In the genomic region with DNA sequence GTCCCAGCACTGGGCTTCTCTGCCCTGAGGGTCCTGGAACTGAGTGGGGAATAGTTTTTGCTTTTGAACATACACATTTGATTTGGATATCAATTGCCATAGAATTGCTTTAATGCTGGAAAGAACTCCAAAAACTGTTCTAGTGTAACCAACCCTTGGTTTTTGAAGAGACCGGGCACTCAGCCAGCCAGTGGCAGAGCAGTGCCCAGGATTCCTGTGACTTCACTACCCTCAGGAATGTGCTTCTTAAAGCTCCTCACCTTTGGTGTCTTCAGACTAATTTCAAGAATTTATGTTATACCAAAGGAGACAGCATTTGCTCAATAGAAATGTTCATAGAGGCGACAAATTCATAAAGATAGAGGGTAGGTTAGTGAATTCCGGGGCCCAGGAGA, we compare ENCODE assay signal across 9 mouse cellular contexts. TPM values are rescaled to one million over a fixed set of nuclear protein-coding genes. Genes with fewer than 3 reads are reported as not detected.
DNase-seq lines count a peak whose midpoint lies in the region; ATAC-seq lines count a peak whose summit lies in the region.
"Had no signal": no experiment of that assay in that cellular context is flagged by ENCODE, and none has a peak within 500 bp of the region (broad histone marks: within the 10 kb centered on the region; RNA-seq: fewer than 3 reads in every experiment).

No protein-coding gene starts in this region.

- peak; percentile 50 for DNase-seq in ovary, postnatal 36 days (ENCODE audit: low spot score)
- DNase-seq in ovary, postnatal 10 days (ENCODE audit: low spot score) = no peak
- DNase-seq in kidney, postnatal 14 days = peak; percentile 86
- no peak for DNase-seq in c-Kit-positive CD71-positive TER-119-positive erythroid progenitor cells, embryonic 14.5 days (ENCODE audit: low spot score)
- DNase-seq in gastrocnemius, postnatal 14 days = no peak
- no peak for DNase-seq in right cerebral cortex, adult 18-20 months

- H3K36me3 ChIP-seq in forebrain, embryonic 16.5 days (ENCODE audit: control insufficient read depth, insufficient read depth) = no peaks in the 10 kb centered on the region
- H3K36me3 ChIP-seq in neural tube, embryonic 13.5 days = no peaks in the 10 kb centered on the region
- H3K36me3 ChIP-seq: liver, embryonic 15.5 days had no signal

- 55% methylated on average over 3 of the region's 3 CpGs for whole genome bisulfite sequencing in forebrain, embryonic 16.5 days
- 80% methylated on average over 3 of the region's 3 CpGs for WGBS in neural tube, embryonic 13.5 days

- intact Hi-C loops in gastrocnemius, postnatal 14 days (cut with DNase I; ENCODE audit: low total_unique reads) = no loop called here

- H3K27me3 ChIP-seq in forebrain, embryonic 16.5 days (replicated peaks; ENCODE audit: control insufficient read depth, insufficient read depth, low read length) = no peaks in the 10 kb centered on the region
- no peaks in the 10 kb centered on the region for H3K27me3 ChIP-seq in neural tube, embryonic 13.5 days
- H3K27me3 ChIP-seq: liver, embryonic 15.5 days had no signal

- H3K4me1 ChIP-seq in forebrain, embryonic 16.5 days (replicated peaks; ENCODE audit: control insufficient read depth, insufficient read depth, low read length) = peaks cover 22% of the 10 kb centered on the region
- H3K4me1 ChIP-seq in neural tube, embryonic 13.5 days (replicated peaks) = peaks cover 42% of the 10 kb centered on the region

- no peak overlapping the region for H3K4me3 ChIP-seq in forebrain, embryonic 16.5 days (replicated peaks; ENCODE audit: low read length)
- H3K4me3 ChIP-seq in neural tube, embryonic 13.5 days = no peak overlapping the region
- H3K4me3 ChIP-seq: liver, embryonic 15.5 days had no signal

- peak overlapping the region; percentile 81 for H3K27ac ChIP-seq in forebrain, embryonic 16.5 days (ENCODE audit: low read length)
- peak overlapping the region; percentile 87 for H3K27ac ChIP-seq in neural tube, embryonic 13.5 days (replicated peaks)

- H3K9me3 ChIP-seq in forebrain, embryonic 16.5 days (ENCODE audit: control insufficient read depth, low read length) = no peaks in the 10 kb centered on the region
- no peaks in the 10 kb centered on the region for H3K9me3 ChIP-seq in neural tube, embryonic 13.5 days
- H3K9me3 ChIP-seq: liver, embryonic 15.5 days had no signal

- peak; percentile 18 for ATAC-seq in forebrain, embryonic 16.5 days
- no peak for ATAC-seq in neural tube, embryonic 13.5 days (ENCODE audit: low read depth)

- no peak overlapping the region for H3K9ac ChIP-seq in forebrain, embryonic 16.5 days (replicated peaks; ENCODE audit: low read depth, low read length)
- H3K9ac ChIP-seq in neural tube, embryonic 13.5 days = no peak overlapping the region
- H3K9ac ChIP-seq: liver, embryonic 15.5 days had no signal

- H3K4me2 ChIP-seq in forebrain, embryonic 16.5 days (ENCODE audit: low read length) = no peak overlapping the region
- no peak overlapping the region for H3K4me2 ChIP-seq in neural tube, embryonic 13.5 days
- H3K4me2 ChIP-seq: liver, embryonic 15.5 days had no signal

RNA-seq across cellular contexts. Expression of a gene that starts 33.1 kb away (rescaled TPM):
- polyA plus RNA-seq in forebrain, embryonic 16.5 days (2015; fragmentation: Nextera tagmentation; extraction: Ambion mirVana) = 1.6 and 1.7 TPM in 2 replicates
- 2.7 and 3.5 TPM in 2 replicates for polyA plus RNA-seq in neural tube, embryonic 13.5 days (2015; fragmentation: Nextera tagmentation; extraction: Ambion mirVana)
- total RNA-seq in gastrocnemius, postnatal 14 days (2021) = 10 to 100 TPM; 18.5 to 18.9 TPM

RNA-seq across cellular contexts. Expression of a gene that starts 37.9 kb away (rescaled TPM):
- polyA plus RNA-seq in forebrain, embryonic 16.5 days (2015; fragmentation: Nextera tagmentation; extraction: Ambion mirVana) = 0.21 and 0.22 TPM in 2 replicates
- polyA plus RNA-seq in neural tube, embryonic 13.5 days (2015; fragmentation: Nextera tagmentation; extraction: Ambion mirVana) = 0.56 TPM in 1 of 2 replicates, not detected in the other
- total RNA-seq in gastrocnemius, postnatal 14 days (2021) = not detected
- polyA plus RNA-seq: liver, embryonic 15.5 days had no signal

Comparison
In these comparisons a context has a peak if more than half of its experiments do, and no peak if none do; other contexts are left out.
1. DNase-seq: peak in ovary, postnatal 36 days (single experiment) and kidney, postnatal 14 days (single experiment); none in ovary, postnatal 10 days (single experiment), c-Kit-positive CD71-positive TER-119-positive erythroid progenitor cells, embryonic 14.5 days (single experiment), gastrocnemius, postnatal 14 days (single experiment) and right cerebral cortex, adult 18-20 months (single experiment).